ENCODE assay signal across 8 mouse cellular contexts in the genomic region with DNA sequence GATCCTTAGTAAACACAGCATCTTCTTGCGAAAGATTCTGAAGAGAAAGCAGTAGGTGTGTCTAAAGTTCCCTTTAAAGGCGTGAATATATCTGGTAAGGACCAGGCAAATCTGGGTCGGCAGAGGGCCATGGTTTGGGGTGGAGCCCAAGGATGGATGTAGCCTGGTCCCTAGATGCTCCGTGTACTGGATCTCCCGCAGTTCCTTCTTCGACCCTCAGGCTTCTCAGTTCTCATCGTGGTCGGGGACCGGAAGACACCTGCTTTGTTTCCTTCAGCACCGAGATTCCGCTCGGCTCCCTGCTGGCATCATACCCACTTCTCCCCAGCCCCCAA. TPM values are rescaled to one million over a fixed set of nuclear protein-coding genes. Genes with fewer than 3 reads are reported as not detected.
A peak's percentile ranks its signal among the peaks of the same experiment; 100 is the strongest.
DNase-seq lines count a peak whose midpoint lies in the region; ATAC-seq and TF ChIP-seq lines count a peak whose summit lies in the region.

No protein-coding gene starts in this region.

- no peak for TF ChIP-seq EP300 in heart, adult 2 months (IDR thresholded peaks at IDR 0.05; ENCODE audit: insufficient read depth, low read depth, low read length)
- TF ChIP-seq EP300 in ES-Bruce4 (IDR thresholded peaks at IDR 0.05; ENCODE audit: insufficient read depth, low read depth, low read length), result no peak

- intact Hi-C loops in heart, adult 2 months (cut with DNase I), result loop anchor here (1.0 kb wide), 1 partner anchor 15 kb away; no protein-coding TSS in a partner anchor
- intact Hi-C loops in left cerebral cortex, postnatal 25 days (cut with DNase I), result no loop called here

- peaks cover 2% of the 10 kb centered on the region; the same call in 1 of the 2 replicates for H3K79me2 ChIP-seq in heart, adult 2 months (replicated peaks; ENCODE audit: control insufficient read depth, insufficient read depth, low read length)

- H3K9me3 ChIP-seq in ES-Bruce4 (replicated peaks; ENCODE audit: control insufficient read depth, insufficient read depth, low read length, poor library complexity, severe bottlenecking), result no peaks in the 10 kb centered on the region
- no peaks in the 10 kb centered on the region for H3K9me3 ChIP-seq in forebrain, postnatal 0 days (ENCODE audit: low read length)

- H3K27ac ChIP-seq in heart, adult 2 months, result peak overlapping the region; percentile 99
- H3K27ac ChIP-seq in ES-Bruce4 (ENCODE audit: insufficient read depth, low read length), result no peak overlapping the region
- H3K27ac ChIP-seq in forebrain, postnatal 0 days (ENCODE audit: low read depth, low read length), result peak overlapping the region; percentile 97

- H3K9ac ChIP-seq in heart, adult 2 months (ENCODE audit: low read depth, low read length), result peak overlapping the region; percentile 72
- peak overlapping the region; percentile 75 for H3K9ac ChIP-seq in ES-Bruce4 (ENCODE audit: low read depth, poor library complexity, severe bottlenecking)
- peak overlapping the region; percentile 81 for H3K9ac ChIP-seq in forebrain, postnatal 0 days

- peak overlapping the region; percentile 56 for H3K4me2 ChIP-seq in forebrain, postnatal 0 days (ENCODE audit: low read depth)

- no peak; the same call in 1 of the 2 replicates for ATAC-seq in forebrain, postnatal 0 days
- ATAC-seq in megakaryocyte, adult 5-6 weeks (ENCODE audit: poor library complexity, severe bottlenecking), result peak; percentile 36

- H3K4me3 ChIP-seq in heart, adult 2 months, result peak overlapping the region; percentile 70
- H3K4me3 ChIP-seq in ES-Bruce4 (ENCODE audit: low read depth, low read length), result peak overlapping the region; percentile 85
- peak overlapping the region; percentile 89 for H3K4me3 ChIP-seq in forebrain, postnatal 0 days (ENCODE audit: low read depth, low read length)

- WGBS in heart, adult 2 months, result 0% methylated on average over 12 of the region's 12 CpGs
- 2% methylated on average over 12 of the region's 12 CpGs for WGBS in forebrain, postnatal 0 days

- peak; percentile 17; the same call in 1 of the 2 replicates for TF ChIP-seq CTCF in heart, adult 2 months (IDR thresholded peaks at IDR 0.05)
- no peak for TF ChIP-seq CTCF in ES-Bruce4 (IDR thresholded peaks at IDR 0.05; ENCODE audit: low read depth, low read length)
- TF ChIP-seq CTCF in forebrain, postnatal 0 days (IDR thresholded peaks at IDR 0.05; ENCODE audit: low read depth), result no peak

- no peak for TF ChIP-seq POLR2A in heart, adult 2 months (IDR thresholded peaks at IDR 0.05; ENCODE audit: insufficient read depth, low read depth, low read length)
- TF ChIP-seq POLR2A in ES-Bruce4 (IDR thresholded peaks at IDR 0.05; ENCODE audit: insufficient read depth, low read length), result no peak

- no peaks in the 10 kb centered on the region for H3K27me3 ChIP-seq in heart, adult 2 months (ENCODE audit: control insufficient read depth, insufficient read depth, low read length)
- no peaks in the 10 kb centered on the region for H3K27me3 ChIP-seq in ES-Bruce4 (ENCODE audit: control insufficient read depth, insufficient read depth, low read length, poor library complexity, severe bottlenecking)
- H3K27me3 ChIP-seq in forebrain, postnatal 0 days (ENCODE audit: insufficient read depth, low read length), result no peaks in the 10 kb centered on the region

- DNase-seq in heart, adult 2 months, result no peak
- no peak for DNase-seq in heart, postnatal 4 days
- no peak for DNase-seq in forebrain, postnatal 0 days
- DNase-seq in left cerebral cortex, postnatal 25 days (ENCODE audit: low spot score in 2 of 2), result no peak
- no peak for DNase-seq in adrenal gland, postnatal 36 days
- DNase-seq in adrenal gland, adult 2 months, result no peak

- H3K4me1 ChIP-seq in heart, adult 2 months (ENCODE audit: control insufficient read depth, insufficient read depth, low read length), result peaks cover 12% of the 10 kb centered on the region
- no peaks in the 10 kb centered on the region for H3K4me1 ChIP-seq in ES-Bruce4 (ENCODE audit: control insufficient read depth, insufficient read depth, low read length)
- peaks cover 21% of the 10 kb centered on the region for H3K4me1 ChIP-seq in forebrain, postnatal 0 days (ENCODE audit: insufficient read depth)

- H3K36me3 ChIP-seq in heart, adult 2 months (ENCODE audit: control insufficient read depth, insufficient read depth, low read length), result peaks cover 13% of the 10 kb centered on the region
- H3K36me3 ChIP-seq in ES-Bruce4 (ENCODE audit: control insufficient read depth, insufficient read depth, low read length, poor library complexity, severe bottlenecking), result no peaks in the 10 kb centered on the region
- no peaks in the 10 kb centered on the region for H3K36me3 ChIP-seq in forebrain, postnatal 0 days (ENCODE audit: insufficient read depth)

RNA-seq across cellular contexts. Expression of gene Aak1, which starts 0.8 kb away (rescaled TPM):
- total RNA-seq in heart, adult 2 months (2021), result 10 to 100 TPM; 81.6 to 85.5 TPM
- 20.5 and 31.2 TPM in 2 replicates for polyA plus RNA-seq in heart, adult 2 months (2012; rRNA removed)
- 100 to 1,000 TPM in 1 of 2 experiments, 10 to 100 TPM in 1; 99.0 to 109 TPM for total RNA-seq in heart, postnatal 4 days (2021)
- 31.1 and 38.2 TPM in 2 replicates for polyA plus RNA-seq in ES-Bruce4 (2011; ENCODE audit: insufficient read depth, insufficient read length, low read depth, missing spikeins)
- 45.5 and 57.6 TPM in 2 replicates for total RNA-seq in forebrain, postnatal 0 days (2014; rRNA removed)
- polyA plus RNA-seq in forebrain, postnatal 0 days (2015; fragmentation: Nextera tagmentation; extraction: Ambion mirVana), result 21.4 and 31.0 TPM in 2 replicates
- 29.7 and 37.6 TPM in 2 replicates for total RNA-seq in megakaryocyte, adult 5-6 weeks (2015)
- total RNA-seq in megakaryocyte, adult 5-6 weeks (2017), result 5.3 and 12.9 TPM in 2 replicates
- total RNA-seq in left cerebral cortex, postnatal 25 days (2021), result 100 to 1,000 TPM; 395 to 402 TPM
- total RNA-seq in adrenal gland, postnatal 36 days (2021), result 100 to 1,000 TPM in 1 of 2 experiments, 10 to 100 TPM in 1; 98.7 to 119 TPM
- total RNA-seq in adrenal gland, adult 2 months (2021), result 100 to 1,000 TPM in 1 of 2 experiments, 10 to 100 TPM in 1; 97.0 to 100 TPM
- 23.0 and 30.3 TPM in 2 replicates for polyA plus RNA-seq in adrenal gland, adult 2 months (2012; rRNA removed)

RNA-seq across cellular contexts. Expression of gene Anxa4, which starts 55.2 kb away (rescaled TPM):
- total RNA-seq in heart, adult 2 months (2021), result 10 to 100 TPM; 33.1 to 33.3 TPM
- polyA plus RNA-seq in heart, adult 2 months (2012; rRNA removed), result 18.1 and 23.4 TPM in 2 replicates
- total RNA-seq in heart, postnatal 4 days (2021), result 10 to 100 TPM; 36.4 to 36.5 TPM
- 36.7 and 37.8 TPM in 2 replicates for polyA plus RNA-seq in ES-Bruce4 (2011; ENCODE audit: insufficient read depth, insufficient read length, low read depth, missing spikeins)
- 3.8 and 4.0 TPM in 2 replicates for total RNA-seq in forebrain, postnatal 0 days (2014; rRNA removed)
- polyA plus RNA-seq in forebrain, postnatal 0 days (2015; fragmentation: Nextera tagmentation; extraction: Ambion mirVana), result 5.3 and 5.8 TPM in 2 replicates
- 41.8 and 43.7 TPM in 2 replicates for total RNA-seq in megakaryocyte, adult 5-6 weeks (2015)
- 55.9 and 65.7 TPM in 2 replicates for total RNA-seq in megakaryocyte, adult 5-6 weeks (2017)
- total RNA-seq in left cerebral cortex, postnatal 25 days (2021), result 1 to 10 TPM; 4.2 to 5.9 TPM
- 10 to 100 TPM; 62.8 to 72.5 TPM for total RNA-seq in adrenal gland, postnatal 36 days (2021)
- 10 to 100 TPM; 69.6 to 78.0 TPM for total RNA-seq in adrenal gland, adult 2 months (2021)
- 16.7 TPM in 2 replicates for polyA plus RNA-seq in adrenal gland, adult 2 months (2012; rRNA removed)
